Mouse (Mus musculus) c-Kit-positive CD71-negative TER-119-negative erythroid progenitor cells, embryonic 14.5 days (primary cell): ENCODE measurements around the gene Lce1g.

ENCODE experiments used
- DNase-seq: peaks from one replicate; pipeline ENCODE4 v3.0.0-alpha.2; 2013; ENCODE audit warnings: low read depth

Lce1g gene

DNA sequence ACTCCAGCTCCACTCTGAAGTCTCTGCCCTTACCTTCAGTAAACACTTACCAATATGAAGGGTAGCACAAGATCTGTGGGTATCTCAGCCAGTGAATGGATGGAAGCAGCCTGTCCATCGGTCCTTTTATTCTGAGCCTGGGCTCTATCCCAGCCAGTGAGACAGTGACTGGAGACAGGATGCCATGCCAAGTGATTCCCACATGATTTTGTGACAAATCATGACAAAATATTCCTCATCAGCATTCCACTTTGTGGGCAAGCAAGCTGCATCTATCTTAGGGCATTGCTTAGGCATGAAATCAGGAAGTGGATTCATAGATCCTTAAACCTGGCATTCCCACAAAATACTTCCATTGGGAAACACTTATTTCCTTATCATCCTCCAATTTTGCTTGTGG is at the start of gene Lce1g:
Lce1g (minus strand) TSS at position 101 of the 400 bp plus-strand sequence.
- DNase-seq = no peak

DNA sequence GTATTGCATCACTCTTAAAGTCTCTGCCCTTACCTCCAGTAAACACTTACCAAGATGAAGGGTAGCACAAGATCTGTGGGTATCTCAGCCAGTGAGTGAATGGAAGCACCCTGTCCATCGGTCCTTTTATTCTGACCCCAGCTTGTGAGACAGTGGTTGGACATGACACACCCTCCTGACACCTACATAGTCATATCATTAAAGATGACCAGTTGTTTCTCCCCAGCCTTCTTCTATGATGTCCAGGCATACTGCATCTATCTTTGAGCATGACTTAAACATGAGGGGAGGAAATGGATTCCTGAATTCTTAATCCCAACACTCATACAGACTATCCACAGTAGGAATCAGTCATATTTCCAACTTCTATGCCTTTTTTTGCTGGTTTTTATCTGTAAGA is 38.3 kb upstream of the Lce1g start, which contains the start of gene Lce1j:
Lce1j (minus strand) TSS at position 101 of the 400 bp plus-strand sequence.
- DNase-seq = no peak

DNA sequence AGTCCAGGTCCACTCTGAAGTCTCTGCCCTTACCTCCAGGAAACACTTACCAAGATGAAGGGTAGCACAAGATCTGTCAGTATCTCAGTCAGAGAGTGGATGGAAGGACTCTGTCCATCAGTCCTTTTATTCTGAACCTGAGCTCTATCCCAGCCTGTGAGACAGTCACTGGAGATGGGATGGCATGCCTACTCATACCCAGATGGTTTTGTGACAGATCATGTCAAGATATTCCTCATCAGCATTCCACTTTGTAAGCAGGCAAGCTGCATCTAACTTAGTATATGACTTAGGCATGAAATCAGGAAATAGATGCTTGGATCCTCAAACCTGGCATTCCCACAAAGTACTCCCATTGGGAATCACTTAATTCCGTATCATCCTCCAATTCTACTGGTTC is 26.7 kb upstream of the Lce1g start, which contains the start of gene Lce1i:
Lce1i (minus strand) TSS at position 101 of the 400 bp plus-strand sequence.
- DNase-seq = no peak

DNA sequence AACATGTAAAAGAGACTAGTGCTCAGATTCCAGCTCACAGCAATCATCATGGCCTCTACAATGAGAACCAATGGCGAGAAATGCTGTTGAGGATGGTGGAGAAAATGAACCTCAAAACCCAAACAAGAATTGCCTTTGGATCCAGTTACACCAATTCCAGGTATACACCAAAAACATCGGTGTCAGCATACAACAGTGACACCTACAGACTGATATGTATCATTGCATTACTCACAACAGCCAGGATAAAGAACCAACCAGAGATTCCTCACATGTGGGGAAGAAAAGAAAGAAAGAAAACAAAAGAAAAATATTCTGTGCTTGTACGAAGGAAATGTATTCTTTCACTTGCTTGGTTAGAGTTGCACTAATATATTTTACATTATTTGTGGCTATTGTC is 19.4 kb upstream of the Lce1g start:
- DNase-seq = no peak

DNA sequence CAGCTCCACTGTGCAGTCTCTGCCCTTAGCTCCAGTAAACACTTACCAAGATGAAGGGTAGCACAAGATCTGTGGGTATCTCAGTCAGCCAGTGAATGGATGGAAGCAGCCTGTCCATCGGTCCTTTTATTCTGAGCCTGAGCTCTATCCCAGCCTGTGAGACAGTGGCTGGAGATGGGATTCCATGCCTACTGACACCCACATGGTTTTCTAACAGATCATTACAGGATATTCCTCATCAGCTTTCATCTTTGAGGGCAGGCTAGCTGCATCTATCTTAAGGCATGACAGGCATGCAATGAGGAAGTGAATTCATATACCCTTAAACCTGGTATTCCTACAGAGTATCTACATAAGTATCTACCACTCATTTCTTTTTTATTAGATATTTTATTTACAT is 12.8 kb upstream of the Lce1g start, which contains the start of gene Lce1h:
Lce1h (minus strand) TSS at position 101 of the 400 bp plus-strand sequence.
- DNase-seq = no peak

DNA sequence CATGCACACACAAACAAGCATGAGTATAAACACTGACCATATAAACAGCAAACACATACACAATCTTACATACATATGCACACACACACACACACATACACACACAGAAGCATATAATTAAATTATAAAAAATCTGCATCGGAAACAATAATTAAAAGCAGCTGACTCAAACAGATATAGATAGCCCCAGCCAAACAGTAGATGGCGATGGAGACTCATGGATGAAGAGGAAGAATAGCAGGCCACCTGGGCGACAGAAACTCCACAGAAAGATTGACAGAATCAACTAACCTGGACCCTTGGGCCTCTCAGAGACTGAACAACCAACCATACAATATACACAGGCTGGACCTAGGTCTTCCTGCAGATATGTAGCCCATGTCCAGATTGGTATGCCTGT is 1.1 kb upstream of the Lce1g start:
- DNase-seq = no peak

DNA sequence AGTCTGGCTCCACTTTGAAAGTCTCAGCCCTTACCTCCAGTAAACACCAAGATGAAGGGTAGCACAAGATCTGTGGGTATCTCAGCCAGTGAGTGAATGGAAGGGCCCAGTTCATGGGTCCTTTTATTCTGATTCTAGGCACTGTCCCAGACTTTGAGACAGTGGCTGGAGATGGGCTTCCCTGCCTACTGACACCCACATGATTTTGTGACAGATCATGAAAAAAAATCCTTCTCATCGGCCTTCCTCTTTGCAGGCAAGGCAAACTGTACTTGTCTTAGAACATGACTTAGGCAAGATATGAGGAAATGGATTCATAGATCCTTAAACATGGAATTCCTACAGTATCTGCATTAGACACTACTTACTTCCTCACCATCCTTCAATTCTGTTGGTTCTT is 13.1 kb downstream of the Lce1g start, which contains the start of gene Gm38119:
Gm38119 (minus strand) TSS at position 101 of the 400 bp plus-strand sequence.
- no peak for DNase-seq

DNA sequence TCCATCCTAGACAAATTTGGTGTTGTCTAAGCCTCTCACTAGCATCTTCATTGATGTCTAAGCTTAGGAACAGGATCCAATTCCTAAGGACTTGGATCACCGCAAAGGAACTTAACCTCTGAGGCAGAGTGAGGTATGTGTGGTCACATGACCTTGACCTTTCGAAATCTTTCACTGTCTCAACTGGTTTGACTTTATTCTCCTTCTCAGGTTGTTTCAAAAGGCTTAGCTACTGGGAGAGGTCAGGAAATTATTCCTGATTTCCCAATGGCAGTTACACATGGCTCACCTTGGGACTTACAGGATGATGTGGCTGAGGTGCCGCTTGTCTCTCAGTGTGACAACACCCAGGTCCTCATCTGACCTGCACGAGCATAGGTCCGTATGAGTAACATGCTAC is 29.5 kb downstream of the Lce1g start:
- no peak for DNase-seq

DNA sequence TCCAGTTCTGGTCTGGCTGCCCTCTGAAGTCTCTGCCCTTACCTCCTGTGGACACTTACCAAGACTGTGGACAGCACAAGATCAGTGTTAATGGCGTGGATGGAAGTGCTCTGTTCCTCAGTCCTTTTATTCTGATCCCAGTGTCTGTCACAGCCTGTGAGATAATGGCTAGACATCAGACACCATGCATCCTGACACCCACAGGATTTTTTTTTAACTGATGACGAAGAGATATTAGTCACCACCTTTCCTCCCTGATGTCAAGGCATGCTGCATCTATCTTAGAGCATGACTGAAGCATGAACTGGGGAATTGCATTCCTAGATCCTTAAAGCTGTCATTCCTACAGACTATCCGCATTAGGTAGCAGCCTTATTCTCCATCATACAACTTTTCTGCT is 31.9 kb downstream of the Lce1g start, which contains the start of gene Lce1f:
Lce1f (minus strand) TSS at position 101 of the 400 bp plus-strand sequence.
- no peak for DNase-seq

DNA sequence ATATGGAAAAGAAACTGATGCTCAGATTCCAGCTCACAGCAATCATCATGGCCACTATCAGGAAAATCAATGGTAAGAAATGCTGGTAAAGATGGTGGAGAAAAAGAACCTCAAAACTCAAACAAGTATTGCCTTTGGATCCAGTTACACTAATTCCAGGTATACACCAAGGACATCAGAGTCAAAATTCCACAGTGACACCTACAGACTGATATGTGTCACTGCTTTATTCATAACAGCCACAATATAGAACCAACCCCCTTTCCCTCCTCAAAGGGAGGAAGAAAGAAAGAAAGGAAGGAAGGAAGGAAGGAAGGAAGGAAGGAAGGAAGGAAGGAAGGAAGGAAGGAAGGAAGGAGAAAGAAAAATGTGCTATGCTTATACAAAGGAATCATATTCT is 37.0 kb downstream of the Lce1g start:
- DNase-seq = no peak

DNA sequence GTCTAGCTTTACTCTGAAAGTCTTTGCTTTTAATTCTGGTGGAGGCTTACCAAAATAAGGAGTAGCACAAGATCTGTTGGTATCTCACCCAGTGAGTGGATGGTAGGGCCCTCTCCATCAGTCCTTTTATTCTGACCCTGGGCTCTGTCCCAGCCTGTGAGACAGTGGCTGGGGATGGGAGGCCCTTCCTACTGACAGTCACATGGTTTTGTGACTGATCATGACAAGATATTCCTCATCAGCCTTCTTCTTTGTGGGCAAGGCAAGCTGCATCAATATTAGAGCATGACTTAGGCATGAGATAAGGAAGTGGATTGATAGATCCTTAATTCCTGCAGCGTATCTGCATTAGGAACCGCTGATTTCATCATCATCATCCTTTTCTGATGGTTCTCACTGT is 43.2 kb downstream of the Lce1g start, which contains the start of gene Lce1e:
Lce1e (minus strand) TSS at position 101 of the 400 bp plus-strand sequence.
- DNase-seq = no peak
